Mouse (Mus musculus): ENCODE measurements around the gene Gm8914. TPM values are rescaled to one million over a fixed set of nuclear protein-coding genes. Genes with fewer than 3 reads are reported as not detected.
"Not testable (repeated sequence)": the region's sequence is repeated elsewhere in the genome, so short reads cannot be mapped to it uniquely, and the experiment has no call there.

The Gm8914 gene
- polyA plus RNA-seq (2016; fragmentation: Nextera tagmentation; extraction: Ambion mirVana): not detected in 2 replicates

DNA sequence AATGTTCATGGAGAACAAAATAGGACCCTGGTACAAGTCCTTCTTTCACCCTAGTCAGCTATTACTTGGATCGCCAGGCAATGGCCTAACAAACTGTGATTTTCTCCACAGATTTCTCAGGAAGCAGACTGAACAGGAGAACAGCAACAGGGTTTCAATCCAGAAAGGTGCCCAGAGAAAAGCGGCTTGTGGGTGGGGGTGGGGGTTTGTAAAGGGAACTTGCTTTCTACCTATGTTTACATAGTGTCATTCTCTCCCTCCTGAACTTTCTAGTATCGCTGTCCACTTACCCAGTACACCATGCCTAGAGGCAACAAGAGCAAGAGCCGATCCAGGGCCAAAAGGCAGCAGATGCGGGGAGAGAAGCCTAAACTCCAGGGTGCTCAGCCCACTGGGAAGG lies at the start of gene Gm8914:
Gm8914 (plus strand) TSS at position 301 of the 400 bp plus-strand sequence.
- not testable (repeated sequence) for H3K4me1 ChIP-seq; H3K4me3 ChIP-seq; H3K27me3 ChIP-seq; H3K9ac ChIP-seq (replicated peaks); H3K9me3 ChIP-seq; H3K36me3 ChIP-seq; H3K27ac ChIP-seq (replicated peaks); ATAC-seq (ENCODE audit: low FRiP score, low read depth); H3K4me2 ChIP-seq (replicated peaks)
- WGBS: no CpG with 5 or more reads among the region's 5 CpGs

Other genes with a start within 250 kb of the Gm8914 start
- not detected in 2 replicates for gene Mageb2, start 148.4 kb upstream of the Gm8914 start, polyA plus RNA-seq (2016; fragmentation: Nextera tagmentation; extraction: Ambion mirVana)
- not detected in 2 replicates for gene Gm5072, start 87.6 kb upstream of the Gm8914 start, polyA plus RNA-seq (2016; fragmentation: Nextera tagmentation; extraction: Ambion mirVana)
- gene 1700084M14Rik, start 95.8 kb downstream of the Gm8914 start, polyA plus RNA-seq (2016; fragmentation: Nextera tagmentation; extraction: Ambion mirVana): not detected in 2 replicates
- gene Gm14781, start 152.1 kb downstream of the Gm8914 start, polyA plus RNA-seq (2016; fragmentation: Nextera tagmentation; extraction: Ambion mirVana): not detected in 2 replicates

Data from midbrain, embryonic 12.5 days (tissue).